Mouse (Mus musculus) B cell, adult 2 months (primary cell): ENCODE measurements around the gene Gdpd2.

Experiments
- DNase-seq, 2 experiments: peaks; one replicate each; pipeline ENCODE4 v3.0.0; 2022

The Gdpd2 gene

GRCm38 (mm10) chrX:100778397-100778796, 48.7 kb downstream of the Gdpd2 start:
- no peak for DNase-seq
